Mouse (Mus musculus) limb, embryonic 13.5 days (tissue): ENCODE data around the gene 1700019N19Rik. TPM values are rescaled to one million over a fixed set of nuclear protein-coding genes. Genes with fewer than 3 reads are reported as not detected.

Source experiments
- ATAC-seq: fragments of 200-750 bp; cut with Nextera tagmentation; 2 replicates; pipeline ENCODE4 v1.8.0; 2017; ENCODE audit warnings: low read depth, moderate number of reproducible peaks, moderate TSS enrichment; ENCODE audit not compliant: low FRiP score
- H3K27ac ChIP-seq: fragments of 300-500 bp; sonication (generic); 2 replicates; pipeline ENCODE4 v1.5.1; 2015; ENCODE audit warnings: inconsistent platforms, mild to moderate bottlenecking, moderate library complexity
- H3K27me3 ChIP-seq: fragments of 300-500 bp; sonication (generic); 2 replicates; pipeline ENCODE4 v1.6.1; 2015; ENCODE audit warnings: mild to moderate bottlenecking, inconsistent platforms
- H3K36me3 ChIP-seq: fragments of 300-500 bp; sonication (generic); 2 replicates; pipeline ENCODE4 v1.6.1; 2015; ENCODE audit warnings: inconsistent platforms, mild to moderate bottlenecking, moderate library complexity
- H3K4me1 ChIP-seq: fragments of 300-500 bp; sonication (generic); 2 replicates; pipeline ENCODE4 v1.6.1; 2015; ENCODE audit warnings: inconsistent platforms
- H3K4me2 ChIP-seq: fragments of 300-500 bp; sonication (generic); replicated peaks from 2 replicates; pipeline ENCODE4 v1.6.1; 2015; ENCODE audit warnings: inconsistent platforms, mild to moderate bottlenecking, moderate library complexity
- H3K4me3 ChIP-seq: fragments of 300-500 bp; sonication (generic); 2 replicates; pipeline ENCODE4 v1.5.1; 2015; ENCODE audit warnings: moderate library complexity, mild to moderate bottlenecking, inconsistent platforms
- H3K9ac ChIP-seq: fragments of 300-500 bp; sonication (generic); 2 replicates; pipeline ENCODE4 v1.6.1; 2015; ENCODE audit warnings: mild to moderate bottlenecking, inconsistent platforms
- H3K9me3 ChIP-seq: fragments of 300-500 bp; sonication (generic); 2 replicates; pipeline ENCODE4 v1.6.1; 2016; ENCODE audit warnings: inconsistent platforms
- WGBS: fragments of 180-500 bp; shearing (Covaris S2); methylation state at CpG from one replicate; pipeline ENCODE4 v1.1.7; 2015; 5-methylcytosine and 5-hydroxymethylcytosine counted together
- polyA plus RNA-seq: library from polyadenylated mRNA; unstranded; fragments of >200 nt; fragmentation: Nextera tagmentation; extraction: Ambion mirVana; gene quantifications from 2 replicates; pipeline ENCODE4 v1.2.1, GENCODE M21; 2015

1700019N19Rik gene
- polyA plus RNA-seq, 1 experiment from 2014 or later: not detected

DNA sequence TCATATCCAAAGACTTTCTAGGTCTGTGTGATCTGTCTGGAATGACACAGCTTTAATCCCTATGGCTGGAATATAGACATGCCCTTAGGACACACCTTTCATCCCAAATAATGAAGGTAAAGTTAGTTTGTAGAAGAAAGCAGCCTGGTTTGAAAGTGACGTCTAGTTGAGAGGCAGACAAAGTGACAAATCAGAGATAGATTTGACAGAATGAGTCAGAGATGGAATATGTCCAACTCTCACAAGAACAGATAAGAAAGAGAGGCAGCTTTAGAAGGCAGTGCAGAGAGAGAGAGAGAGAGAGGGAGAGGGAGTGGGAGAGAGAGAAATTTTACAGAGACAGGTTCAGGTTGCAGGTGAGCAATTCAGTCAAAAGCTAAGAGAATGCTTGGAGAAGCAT lies 30.1 kb upstream of the 1700019N19Rik start:
- Histone ChIP-seq H3K27ac (no peak overlapping the region), H3K36me3 (no peaks in the 10 kb centered on the region; the same call in 1 of the 2 replicates), H3K9ac (no peak overlapping the region), H3K9me3 (no peaks in the 10 kb centered on the region), H3K4me1 (no peaks in the 10 kb centered on the region), H3K27me3 (no peaks in the 10 kb centered on the region), H3K4me2 (no peak overlapping the region), H3K4me3 (no peak overlapping the region)
- no peak for ATAC-seq
- WGBS: 77% methylated on average over 1 of the region's 1 CpGs

DNA sequence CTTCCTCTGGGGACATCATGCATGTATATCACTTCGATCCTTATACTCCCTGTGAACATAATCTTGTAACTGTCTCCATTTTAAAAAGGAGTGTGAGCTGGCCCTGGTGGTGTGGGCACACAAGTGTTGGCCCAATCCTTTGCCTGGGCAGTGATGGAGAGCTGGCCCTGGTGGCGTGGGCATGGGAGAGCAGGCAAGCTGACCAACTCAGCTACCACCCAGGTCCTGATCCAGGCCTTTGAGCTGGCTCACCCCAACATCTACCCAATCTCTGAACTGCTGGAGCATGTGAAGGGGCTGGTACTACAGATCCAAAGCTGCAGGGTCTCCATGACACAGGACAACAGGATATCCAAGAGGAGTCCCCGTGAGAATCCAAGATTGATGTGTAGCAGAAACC lies 29.0 kb upstream of the 1700019N19Rik start:
- no peak overlapping the region for H3K9ac ChIP-seq
- 83% methylated on average over 3 of the region's 3 CpGs for WGBS
- 0 out of 2 replicates have a peak, but pooled peaks cover 6% of the 10 kb centered on the region for H3K4me1 ChIP-seq
- no peak overlapping the region for H3K4me3 ChIP-seq
- no peaks in the 10 kb centered on the region; the same call in 1 of the 2 replicates for H3K36me3 ChIP-seq
- no peak overlapping the region for H3K4me2 ChIP-seq
- no peak for ATAC-seq
- H3K27ac ChIP-seq: no peak overlapping the region
- no peaks in the 10 kb centered on the region for H3K27me3 ChIP-seq
- no peaks in the 10 kb centered on the region for H3K9me3 ChIP-seq

GRCm38 (mm10) chr19:58822454-58823200 lies 28.4 kb upstream of the 1700019N19Rik start:
- Histone ChIP-seq H3K36me3 (no peaks in the 10 kb centered on the region; the same call in 1 of the 2 replicates), H3K4me3 (no peak overlapping the region), H3K4me1 (0 out of 2 replicates have a peak, but pooled peaks cover 6% of the 10 kb centered on the region), H3K9ac (no peak overlapping the region), H3K4me2 (no peak overlapping the region), H3K9me3 (no peaks in the 10 kb centered on the region), H3K27me3 (no peaks in the 10 kb centered on the region), H3K27ac (no peak overlapping the region)
- WGBS: 60% methylated on average over 20 of the region's 20 CpGs
- ATAC-seq: no peak

GRCm38 (mm10) chr19:58818571-58819415 lies 24.5 kb upstream of the 1700019N19Rik start:
- 73% methylated on average over 14 of the region's 14 CpGs for WGBS
- H3K4me3 ChIP-seq: no peak overlapping the region
- H3K9me3 ChIP-seq: no peaks in the 10 kb centered on the region
- H3K9ac ChIP-seq: no peak overlapping the region
- H3K4me1 ChIP-seq: peaks cover 19% of the 10 kb centered on the region
- no peak overlapping the region for H3K4me2 ChIP-seq
- H3K36me3 ChIP-seq: no peaks in the 10 kb centered on the region
- H3K27ac ChIP-seq: no peak overlapping the region
- no peaks in the 10 kb centered on the region for H3K27me3 ChIP-seq
- no peak for ATAC-seq

DNA sequence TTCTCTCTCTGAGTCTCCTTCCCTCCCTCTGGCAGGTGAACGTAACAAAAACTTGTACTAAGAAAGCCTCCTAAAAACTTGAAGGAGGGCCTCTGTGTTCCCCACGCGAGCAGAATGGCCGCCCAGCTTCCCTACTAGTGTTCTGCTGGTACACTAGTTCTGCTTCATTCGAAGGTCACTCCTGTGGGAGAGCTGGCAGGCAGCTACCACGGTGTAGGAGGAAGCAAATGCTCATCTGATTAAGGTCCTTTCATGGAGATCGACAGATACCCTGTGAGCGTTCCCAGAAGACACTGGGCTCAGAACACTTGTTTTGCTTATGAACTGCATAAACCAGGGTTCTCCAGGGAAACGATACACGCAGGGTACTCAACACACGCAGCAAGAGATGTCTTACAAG lies 23.1 kb upstream of the 1700019N19Rik start:
- WGBS: 88% methylated on average over 11 of the region's 11 CpGs
- no peak overlapping the region for H3K4me3 ChIP-seq
- no peak for ATAC-seq
- H3K27me3 ChIP-seq: no peaks in the 10 kb centered on the region
- H3K9me3 ChIP-seq: no peaks in the 10 kb centered on the region
- H3K4me2 ChIP-seq: no peak overlapping the region
- no peak overlapping the region for H3K9ac ChIP-seq
- no peak overlapping the region for H3K27ac ChIP-seq
- no peaks in the 10 kb centered on the region for H3K36me3 ChIP-seq
- peaks cover 19% of the 10 kb centered on the region for H3K4me1 ChIP-seq

- Histone ChIP-seq H3K36me3 (no peaks in the 10 kb centered on the region), H3K9me3 (no peaks in the 10 kb centered on the region), H3K4me2 (no peak overlapping the region), H3K4me1 (peaks cover 19% of the 10 kb centered on the region), H3K27ac (no peak overlapping the region), H3K27me3 (no peaks in the 10 kb centered on the region), H3K4me3 (no peak overlapping the region), H3K9ac (no peak overlapping the region)
- no peak for ATAC-seq
- WGBS: 54% methylated on average over 17 of the region's 17 CpGs
Observed at GRCm38 (mm10) chr19:58816453-58817041, 22.3 kb upstream of the 1700019N19Rik start.

DNA sequence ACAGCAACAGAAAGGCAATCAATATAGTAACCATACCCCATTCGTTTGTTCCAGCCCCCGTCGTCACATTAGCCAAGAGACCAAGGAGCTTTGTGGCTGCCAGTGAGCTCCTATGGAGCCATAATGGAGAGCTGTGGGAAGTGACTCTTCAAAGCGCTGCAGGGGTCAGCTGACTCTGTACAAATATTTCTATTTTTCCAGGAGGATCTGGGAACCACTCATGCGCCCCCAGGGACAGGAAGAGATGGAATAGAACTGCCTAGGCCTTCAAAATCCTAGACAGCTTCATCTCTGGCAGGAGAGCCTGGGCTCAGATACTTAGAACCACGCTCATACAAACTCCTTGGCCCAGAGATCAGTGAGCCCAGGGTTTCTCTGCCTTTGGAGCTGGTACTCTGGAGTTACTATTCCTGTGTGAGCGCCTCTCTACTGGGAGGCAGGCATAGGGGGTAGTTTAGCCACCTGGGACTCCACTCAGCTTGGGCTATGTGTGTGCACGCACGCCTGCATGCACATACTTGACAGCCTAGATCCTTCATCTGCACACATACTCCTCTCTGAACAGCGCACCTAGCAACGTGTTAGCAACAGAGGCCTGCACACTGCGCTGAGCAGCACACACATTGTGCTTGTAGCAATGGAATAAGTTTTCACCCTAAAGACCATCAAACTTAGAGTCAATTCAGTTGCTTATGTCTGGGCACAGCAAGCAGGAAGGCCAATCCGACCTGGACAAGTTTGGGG lies 21.1 kb upstream of the 1700019N19Rik start:
- no peak overlapping the region for H3K4me3 ChIP-seq
- WGBS: 80% methylated on average over 13 of the region's 13 CpGs
- no peaks in the 10 kb centered on the region for H3K27me3 ChIP-seq
- no peak for ATAC-seq
- H3K36me3 ChIP-seq: no peaks in the 10 kb centered on the region
- no peak overlapping the region for H3K4me2 ChIP-seq
- H3K9me3 ChIP-seq: no peaks in the 10 kb centered on the region
- no peak overlapping the region for H3K27ac ChIP-seq
- H3K4me1 ChIP-seq: peaks cover 19% of the 10 kb centered on the region
- H3K9ac ChIP-seq: no peak overlapping the region

DNA sequence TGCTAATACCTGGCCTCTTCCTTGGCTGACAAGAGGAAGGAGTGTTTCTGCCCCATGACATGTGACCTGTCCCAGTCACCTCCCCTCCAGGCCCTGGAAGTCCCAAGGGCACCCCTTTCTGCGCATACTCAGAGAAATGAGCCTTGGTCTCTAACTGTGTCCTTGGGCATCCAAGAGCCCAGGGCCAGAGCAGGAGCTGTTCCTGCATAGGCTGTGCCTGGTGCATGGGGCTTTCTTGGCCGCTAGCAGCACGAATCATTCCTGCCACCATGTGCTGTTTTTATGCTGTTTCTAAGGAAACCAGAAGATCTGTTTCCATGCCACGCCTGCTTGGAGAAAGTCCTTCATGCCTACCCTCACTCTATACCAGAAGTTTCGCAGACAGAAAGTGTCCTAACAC lies 16.3 kb upstream of the 1700019N19Rik start:
- Histone ChIP-seq H3K36me3 (no peaks in the 10 kb centered on the region), H3K4me2 (no peak overlapping the region), H3K27ac (no peak overlapping the region), H3K4me3 (no peak overlapping the region), H3K9ac (no peak overlapping the region), H3K27me3 (no peaks in the 10 kb centered on the region), H3K9me3 (no peaks in the 10 kb centered on the region), H3K4me1 (no peaks in the 10 kb centered on the region)
- ATAC-seq: no peak
- 72% methylated on average over 5 of the region's 5 CpGs for WGBS

DNA sequence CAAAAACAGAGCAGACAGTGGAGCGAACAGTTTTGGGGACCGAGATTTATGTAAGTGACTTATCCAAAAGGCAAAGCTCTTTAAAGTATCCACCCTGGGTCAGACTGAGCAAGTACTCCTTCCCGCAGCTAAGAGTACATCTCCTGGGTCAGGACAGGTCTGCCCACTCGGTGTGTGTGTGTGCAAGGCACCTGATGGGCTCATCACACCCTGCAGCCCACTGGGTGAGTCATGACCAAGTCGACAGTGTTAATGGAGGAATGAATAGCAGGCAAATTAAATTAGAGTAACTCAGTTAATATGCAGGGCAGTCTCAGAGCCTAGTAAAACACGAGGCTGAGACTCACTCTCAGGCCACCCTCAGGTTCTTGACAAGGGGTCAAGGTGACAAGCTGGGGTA lies 14.6 kb upstream of the 1700019N19Rik start:
- Histone ChIP-seq H3K9ac (no peak overlapping the region), H3K9me3 (0 out of 2 replicates have a peak, but pooled peaks cover 3% of the 10 kb centered on the region), H3K27me3 (no peaks in the 10 kb centered on the region), H3K4me3 (no peak overlapping the region), H3K4me1 (no peaks in the 10 kb centered on the region), H3K4me2 (no peak overlapping the region), H3K36me3 (no peaks in the 10 kb centered on the region), H3K27ac (no peak overlapping the region)
- 75% methylated on average over 6 of the region's 6 CpGs for WGBS
- ATAC-seq: no peak

- no peak overlapping the region for H3K4me3 ChIP-seq
- H3K27me3 ChIP-seq: no peaks in the 10 kb centered on the region
- H3K4me2 ChIP-seq: no peak overlapping the region
- H3K9me3 ChIP-seq: peaks cover 5% of the 10 kb centered on the region; the same call in 1 of the 2 replicates
- WGBS: 5% methylated on average over 3 of the region's 3 CpGs
- no peak overlapping the region for H3K9ac ChIP-seq
- no peaks in the 10 kb centered on the region for H3K36me3 ChIP-seq
- 0 out of 2 replicates have a peak, but pooled peaks have one; percentile 44 for ATAC-seq
- no peak overlapping the region for H3K27ac ChIP-seq
- no peaks in the 10 kb centered on the region for H3K4me1 ChIP-seq
Observed at GRCm38 (mm10) chr19:58806364-58806763, 12.1 kb upstream of the 1700019N19Rik start.

DNA sequence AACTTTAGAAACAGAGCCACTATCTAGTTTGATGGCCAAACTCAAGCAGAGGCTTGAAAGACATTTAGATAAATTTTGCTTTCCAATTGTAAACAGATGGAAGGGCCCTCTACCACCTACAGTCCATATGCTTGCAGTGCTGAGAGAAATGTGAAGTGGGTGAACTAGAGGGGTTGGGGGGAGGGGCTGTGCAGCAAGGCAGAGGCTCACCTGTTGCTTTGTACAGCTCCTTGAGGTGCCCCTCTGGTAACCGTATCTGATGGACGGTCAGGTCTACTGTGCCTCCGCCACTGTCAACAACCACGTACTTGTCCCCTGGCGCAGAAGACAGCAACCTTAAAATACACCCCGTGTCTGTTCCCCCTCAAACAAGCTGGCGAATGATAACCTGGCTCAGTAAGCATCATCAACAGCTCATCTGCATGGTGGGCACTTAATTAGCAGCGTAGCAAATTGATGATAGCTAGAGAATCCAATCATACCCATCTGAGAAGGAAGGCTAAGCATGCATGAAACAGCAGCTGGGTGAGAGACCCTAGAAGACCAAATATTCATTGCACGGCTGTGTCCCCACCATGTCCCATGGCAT lies 11.0 kb upstream of the 1700019N19Rik start:
- no peak for ATAC-seq
- WGBS: 89% methylated on average over 9 of the region's 9 CpGs

More for the DNA sequence above, 11.0 kb upstream of the 1700019N19Rik start:
- no peaks in the 10 kb centered on the region for H3K36me3 ChIP-seq
- H3K27me3 ChIP-seq: no peaks in the 10 kb centered on the region
- no peaks in the 10 kb centered on the region for H3K4me1 ChIP-seq
- no peak overlapping the region for H3K27ac ChIP-seq
- no peak overlapping the region for H3K4me2 ChIP-seq
- peaks cover 5% of the 10 kb centered on the region; the same call in 1 of the 2 replicates for H3K9me3 ChIP-seq
- H3K4me3 ChIP-seq: no peak overlapping the region
- H3K9ac ChIP-seq: no peak overlapping the region
